Mouse (Mus musculus) forebrain, embryonic 14.5 days (tissue): ENCODE measurements around the gene Sh3kbp1. TPM values are rescaled to one million over a fixed set of nuclear protein-coding genes. Genes with fewer than 3 reads are reported as not detected.

Source experiments
- ATAC-seq: fragments of 200-750 bp; cut with Nextera tagmentation; 2 replicates; pipeline ENCODE4 v1.8.0; 2017; ENCODE audit warnings: mild to moderate bottlenecking, moderate library complexity
- DNase-seq: peaks from one replicate; pipeline ENCODE4 v3.0.0-alpha.2; 2015; ENCODE audit warnings: low spot score
- H3K27ac ChIP-seq: fragments of 300-500 bp; sonication (generic); 2 replicates; pipeline ENCODE4 v1.5.1; 2014; ENCODE audit warnings: low read depth, mild to moderate bottlenecking, control low read depth, low read length, moderate library complexity
- H3K27me3 ChIP-seq: fragments of 300-500 bp; sonication (generic); replicated peaks from 2 replicates; pipeline ENCODE4 v1.6.1; 2014; ENCODE audit warnings: low read length, control low read depth, mixed read lengths; ENCODE audit not compliant: control insufficient read depth, insufficient read depth
- H3K36me3 ChIP-seq: fragments of 300-500 bp; sonication (generic); 2 replicates; pipeline ENCODE4 v1.6.1; 2014; ENCODE audit warnings: low read length, control low read depth; ENCODE audit not compliant: control insufficient read depth, insufficient read depth
- H3K4me1 ChIP-seq: fragments of 300-500 bp; sonication (generic); 2 replicates; pipeline ENCODE4 v1.6.1; 2014; ENCODE audit warnings: antibody characterized with exemption, low read length, control low read depth; ENCODE audit not compliant: control insufficient read depth, insufficient read depth
- H3K4me2 ChIP-seq: fragments of 300-500 bp; sonication (generic); 2 replicates; pipeline ENCODE4 v1.6.1; 2014; ENCODE audit warnings: mild to moderate bottlenecking, control low read depth, low read length
- H3K4me3 ChIP-seq: fragments of 300-500 bp; sonication (generic); 2 replicates; pipeline ENCODE4 v1.5.1; 2014; ENCODE audit warnings: low read depth, low read length, control low read depth
- H3K9ac ChIP-seq: fragments of 300-500 bp; sonication (generic); 2 replicates; pipeline ENCODE4 v1.6.1; 2014; ENCODE audit warnings: mild to moderate bottlenecking, low read length, control low read depth, moderate library complexity
- H3K9me3 ChIP-seq: fragments of 300-500 bp; sonication (generic); replicated peaks from 2 replicates; pipeline ENCODE4 v1.6.1; 2016; ENCODE audit warnings: low read length, control low read depth, mixed read lengths; ENCODE audit not compliant: control insufficient read depth
- WGBS: fragments of 180-500 bp; shearing (Covaris S2); extraction: QIAGEN DNeasy Blood & Tissue Kit; methylation state at CpG from one replicate; pipeline ENCODE4 v1.1.7; 2014; 5-methylcytosine and 5-hydroxymethylcytosine counted together
- polyA plus RNA-seq: library from polyadenylated mRNA; unstranded; fragments of >200 nt; fragmentation: Nextera tagmentation; extraction: Ambion mirVana; gene quantifications from 2 replicates; pipeline ENCODE4 v1.2.1, GENCODE M21; 2014

Sh3kbp1 gene
- polyA plus RNA-seq, 1 experiment from 2014 or later: 38.7 TPM

GRCm38 (mm10) chrX:159772137-159772536 lies 145.1 kb downstream of the Sh3kbp1 start:
- DNase-seq: no peak
- no peaks in the 10 kb centered on the region for H3K36me3 ChIP-seq

GRCm38 (mm10) chrX:159775042-159775441 lies 148.0 kb downstream of the Sh3kbp1 start:
- WGBS: 78% methylated on average over 4 of the region's 4 CpGs
- Histone ChIP-seq H3K36me3 (no peaks in the 10 kb centered on the region), H3K9me3 (no peaks in the 10 kb centered on the region), H3K4me2 (no peak overlapping the region), H3K4me3 (no peak overlapping the region), H3K4me1 (no peaks in the 10 kb centered on the region), H3K27me3 (no peaks in the 10 kb centered on the region), H3K9ac (no peak overlapping the region), H3K27ac (no peak overlapping the region)
- DNase-seq: peak; percentile 21
- peak; percentile 50; the same call in 1 of the 2 replicates for ATAC-seq

More at GRCm38 (mm10) chrX:159772137-159772536, 145.1 kb downstream of the Sh3kbp1 start:
- Histone ChIP-seq H3K4me3 (no peak overlapping the region), H3K27me3 (no peaks in the 10 kb centered on the region), H3K4me1 (no peaks in the 10 kb centered on the region), H3K4me2 (no peak overlapping the region), H3K9ac (no peak overlapping the region), H3K27ac (no peak overlapping the region), H3K9me3 (no peaks in the 10 kb centered on the region)
- ATAC-seq: no peak
- WGBS: 62% methylated on average over 4 of the region's 4 CpGs

- Histone ChIP-seq H3K36me3 (no peaks in the 10 kb centered on the region), H3K27me3 (no peaks in the 10 kb centered on the region), H3K9ac (no peak overlapping the region), H3K9me3 (no peaks in the 10 kb centered on the region), H3K4me2 (no peak overlapping the region), H3K4me1 (no peaks in the 10 kb centered on the region), H3K4me3 (no peak overlapping the region), H3K27ac (no peak overlapping the region)
- ATAC-seq (no peak), DNase-seq (no peak)
- 83% methylated on average over 1 of the region's 1 CpGs for WGBS
Measured at GRCm38 (mm10) chrX:159778787-159779186, 151.7 kb downstream of the Sh3kbp1 start.

GRCm38 (mm10) chrX:159790516-159790915 lies 163.4 kb downstream of the Sh3kbp1 start:
- WGBS: 74% methylated on average over 3 of the region's 3 CpGs
- no peaks in the 10 kb centered on the region for H3K36me3 ChIP-seq
- H3K27ac ChIP-seq: no peak overlapping the region
- ATAC-seq (no peak), DNase-seq (peak; percentile 31)
- H3K4me1 ChIP-seq: no peaks in the 10 kb centered on the region
- H3K9ac ChIP-seq: no peak overlapping the region
- no peak overlapping the region for H3K4me2 ChIP-seq
- H3K9me3 ChIP-seq: no peaks in the 10 kb centered on the region
- no peak overlapping the region for H3K4me3 ChIP-seq
- H3K27me3 ChIP-seq: no peaks in the 10 kb centered on the region

- WGBS: 72% methylated on average over 2 of the region's 2 CpGs
Measured at GRCm38 (mm10) chrX:159795603-159796002, 168.5 kb downstream of the Sh3kbp1 start.

GRCm38 (mm10) chrX:159804371-159804770 lies 177.3 kb downstream of the Sh3kbp1 start:
- Histone ChIP-seq H3K4me3 (no peak overlapping the region), H3K4me1 (no peaks in the 10 kb centered on the region), H3K36me3 (no peaks in the 10 kb centered on the region), H3K4me2 (no peak overlapping the region), H3K27me3 (no peaks in the 10 kb centered on the region), H3K9me3 (no peaks in the 10 kb centered on the region), H3K9ac (no peak overlapping the region), H3K27ac (no peak overlapping the region)
- WGBS: 91% methylated on average over 1 of the region's 1 CpGs
- DNase-seq: no peak
- no peak for ATAC-seq

More at GRCm38 (mm10) chrX:159795603-159796002, 168.5 kb downstream of the Sh3kbp1 start:
- no peaks in the 10 kb centered on the region for H3K9me3 ChIP-seq
- no peak overlapping the region for H3K4me3 ChIP-seq
- H3K4me2 ChIP-seq: no peak overlapping the region
- H3K27me3 ChIP-seq: no peaks in the 10 kb centered on the region
- DNase-seq (no peak), ATAC-seq (no peak)
- no peaks in the 10 kb centered on the region for H3K36me3 ChIP-seq
- H3K27ac ChIP-seq: no peak overlapping the region
- no peak overlapping the region for H3K9ac ChIP-seq
- H3K4me1 ChIP-seq: no peaks in the 10 kb centered on the region

GRCm38 (mm10) chrX:159809510-159809909 lies 182.4 kb downstream of the Sh3kbp1 start:
- ATAC-seq (no peak), DNase-seq (no peak)
- no peak overlapping the region for H3K4me2 ChIP-seq
- no peaks in the 10 kb centered on the region for H3K4me1 ChIP-seq
- no peaks in the 10 kb centered on the region for H3K36me3 ChIP-seq
- no peaks in the 10 kb centered on the region for H3K27me3 ChIP-seq
- no peak overlapping the region for H3K27ac ChIP-seq
- H3K9ac ChIP-seq: no peak overlapping the region
- WGBS: 86% methylated on average over 6 of the region's 6 CpGs
- H3K9me3 ChIP-seq: no peaks in the 10 kb centered on the region
- no peak overlapping the region for H3K4me3 ChIP-seq

GRCm38 (mm10) chrX:159810469-159810868 lies 183.4 kb downstream of the Sh3kbp1 start:
- H3K4me2 ChIP-seq: no peak overlapping the region
- whole genome bisulfite sequencing: 66% methylated on average over 3 of the region's 3 CpGs

GRCm38 (mm10) chrX:159817508-159817907 lies 190.4 kb downstream of the Sh3kbp1 start:
- H3K4me3 ChIP-seq: no peak overlapping the region
- H3K4me1 ChIP-seq: no peaks in the 10 kb centered on the region
- no peak overlapping the region for H3K9ac ChIP-seq
- no peaks in the 10 kb centered on the region for H3K9me3 ChIP-seq
- no peak for ATAC-seq
- no peak overlapping the region for H3K27ac ChIP-seq
- H3K36me3 ChIP-seq: no peaks in the 10 kb centered on the region
- H3K27me3 ChIP-seq: no peaks in the 10 kb centered on the region
- H3K4me2 ChIP-seq: no peak overlapping the region
- WGBS: 90% methylated on average over 2 of the region's 2 CpGs
- DNase-seq: no peak

More at GRCm38 (mm10) chrX:159810469-159810868, 183.4 kb downstream of the Sh3kbp1 start:
- no peaks in the 10 kb centered on the region for H3K27me3 ChIP-seq
- no peak overlapping the region for H3K27ac ChIP-seq
- H3K4me1 ChIP-seq: no peaks in the 10 kb centered on the region
- H3K36me3 ChIP-seq: no peaks in the 10 kb centered on the region
- H3K4me3 ChIP-seq: no peak overlapping the region
- ATAC-seq: no peak
- H3K9me3 ChIP-seq: no peaks in the 10 kb centered on the region
- DNase-seq: no peak
- no peak overlapping the region for H3K9ac ChIP-seq
